Mouse (Mus musculus) testis, postnatal 14 days (tissue): ENCODE results near the gene Gm2a.
"Not testable (repeated sequence)": the region's sequence is repeated elsewhere in the genome, so short reads cannot be mapped to it uniquely, and the experiment has no call there.

Experiments used
- DNase-seq: peaks from one replicate; pipeline ENCODE4 v3.0.0; 2021; ENCODE audit warnings: low spot score

Gene Gm2a

GRCm38 (mm10) chr11:55096731-55097462 lies 1.0 kb upstream of the Gm2a start:
- DNase-seq = no peak

GRCm38 (mm10) chr11:55098189-55098915 lies 437 bp downstream of the Gm2a start:
- DNase-seq = no peak

GRCm38 (mm10) chr11:55099019-55099771 lies 1.3 kb downstream of the Gm2a start:
- no peak for DNase-seq

DNA sequence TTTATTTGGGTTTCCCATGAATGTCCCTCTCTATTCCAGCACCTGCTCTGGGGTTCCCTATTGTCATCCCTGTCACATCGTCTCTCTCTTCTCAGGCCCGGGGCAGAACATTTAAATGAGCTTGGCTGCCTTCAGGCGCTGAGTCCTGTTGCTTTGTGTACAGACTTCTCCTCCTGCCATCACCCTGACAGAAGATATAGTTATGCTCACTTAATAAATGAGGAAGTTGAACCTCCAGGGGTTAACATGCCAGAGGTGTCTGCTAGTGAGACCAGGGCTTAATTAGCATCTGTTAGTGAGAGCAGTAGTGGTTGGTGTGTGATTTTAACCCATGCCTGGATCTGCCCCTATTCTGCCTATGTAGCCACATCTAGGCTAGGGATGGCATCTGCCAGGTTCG lies 2.0 kb downstream of the Gm2a start:
- DNase-seq = no peak

GRCm38 (mm10) chr11:55102015-55102414 lies 4.1 kb downstream of the Gm2a start:
- no peak for DNase-seq

- no peak for DNase-seq
Measured at GRCm38 (mm10) chr11:55103229-55103628, 5.3 kb downstream of the Gm2a start.

- no peak for DNase-seq
Measured at GRCm38 (mm10) chr11:55105389-55105788, 7.5 kb downstream of the Gm2a start.

GRCm38 (mm10) chr11:55106636-55107035 lies 8.7 kb downstream of the Gm2a start:
- no peak for DNase-seq

DNA sequence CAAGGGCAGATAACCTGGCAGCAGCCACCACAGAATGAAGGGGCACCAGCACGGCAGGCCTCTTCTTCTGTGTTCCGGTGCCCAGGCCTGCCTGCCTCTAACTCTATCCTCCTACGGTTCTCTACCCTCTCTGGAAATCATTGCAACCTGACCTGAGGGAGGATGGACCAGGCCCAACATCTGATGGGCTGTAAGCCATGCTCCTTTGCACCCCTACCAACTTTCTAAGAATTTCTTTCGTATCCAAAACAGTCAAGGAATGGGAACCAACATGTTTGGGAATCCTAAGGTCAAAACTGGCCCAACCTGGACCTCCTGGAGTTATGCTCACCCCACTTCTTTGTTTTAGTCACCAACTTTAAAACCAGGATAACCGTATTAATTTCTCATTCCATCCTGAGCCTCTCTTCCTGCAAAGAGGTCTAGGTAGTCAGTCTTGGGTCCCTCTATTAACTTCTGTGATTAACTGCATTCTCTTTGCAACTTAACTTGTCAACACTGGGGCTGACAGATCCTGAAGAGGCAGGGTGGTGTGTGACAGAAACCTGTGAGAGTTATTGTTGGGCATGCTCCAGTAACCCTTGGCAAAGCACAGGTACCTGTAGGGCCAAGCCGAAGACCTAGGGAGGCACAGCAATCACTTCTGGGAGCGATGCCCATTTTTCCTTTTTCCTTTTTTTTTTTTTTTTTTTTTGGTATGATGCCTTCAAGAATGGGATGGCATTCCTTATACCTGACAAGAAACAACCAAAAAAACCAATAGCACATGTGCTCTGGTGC lies 11.8 kb downstream of the Gm2a start:
- peak; percentile 45 for DNase-seq

- no peak for DNase-seq
Measured at GRCm38 (mm10) chr11:55110566-55111169, 12.8 kb downstream of the Gm2a start.

DNA sequence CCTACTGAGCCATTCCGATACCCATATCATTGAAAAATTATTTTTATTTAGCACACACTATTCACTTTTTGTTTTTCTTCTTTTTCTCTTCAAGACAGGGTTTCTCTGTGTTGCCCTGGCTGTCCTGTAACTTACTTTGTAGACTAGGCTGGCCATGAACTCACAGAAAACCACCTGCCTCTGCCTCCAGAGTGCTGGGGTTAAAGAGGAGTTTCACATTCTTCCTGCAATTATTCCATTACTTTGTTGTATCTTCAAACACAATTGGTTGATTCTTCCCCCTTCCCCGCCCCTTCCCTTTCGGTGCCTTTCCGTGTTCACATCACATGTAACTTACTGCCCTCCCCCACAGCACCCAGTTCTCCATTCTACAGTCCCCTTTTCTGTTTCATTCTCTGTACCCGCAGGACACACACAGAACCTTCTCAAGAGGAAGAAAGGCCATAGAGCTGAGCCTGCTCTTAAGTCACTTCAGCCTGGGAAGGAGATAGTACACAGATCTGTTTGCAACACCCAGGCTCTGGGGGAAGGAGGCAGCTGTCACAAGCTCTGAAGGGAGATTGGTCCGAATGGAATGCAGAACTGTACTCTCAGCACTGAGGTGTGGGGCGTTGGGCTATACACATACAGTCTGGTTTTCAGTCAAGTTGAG lies 15.4 kb downstream of the Gm2a start:
- DNase-seq = no peak

DNA sequence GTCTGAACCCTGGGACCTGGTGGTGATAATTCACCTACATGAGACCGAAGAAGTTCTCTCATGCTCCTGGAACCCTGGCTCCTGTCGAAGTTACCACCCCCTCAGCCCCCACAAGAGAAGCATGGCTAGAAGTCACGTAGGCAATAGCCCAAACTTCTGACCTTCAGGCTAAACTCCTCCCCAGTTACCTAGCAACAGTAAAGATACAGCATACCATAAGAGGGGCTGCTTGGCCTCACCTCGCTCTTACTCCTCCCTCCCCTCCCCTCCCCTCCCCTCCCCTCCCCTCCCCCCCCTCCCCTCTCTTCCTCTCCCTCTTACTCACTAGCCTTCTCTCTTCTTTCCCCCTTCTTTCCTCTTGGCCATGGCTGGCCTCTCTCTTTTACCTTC lies 15.9 kb downstream of the Gm2a start:
- not testable (repeated sequence) for DNase-seq

DNA sequence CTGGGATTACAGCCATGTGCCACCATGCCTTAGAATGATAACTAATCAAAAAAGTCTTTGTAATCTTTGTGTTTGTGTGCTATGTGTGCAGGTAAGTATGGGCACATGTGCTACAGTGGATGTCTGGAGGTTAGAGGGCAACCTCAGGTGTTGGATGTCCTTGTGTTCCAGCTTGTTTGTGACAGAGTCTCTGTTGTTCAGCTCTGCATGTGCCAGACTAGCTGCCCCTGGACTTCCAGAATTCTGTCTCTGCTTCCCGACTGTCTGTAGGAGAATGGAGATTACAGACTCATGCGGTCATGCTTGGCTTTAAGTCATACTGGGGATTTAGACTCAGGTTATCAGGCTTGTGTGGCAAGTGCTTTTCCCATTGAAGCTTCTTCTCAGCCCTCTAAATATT lies 16.4 kb downstream of the Gm2a start:
- DNase-seq = no peak

GRCm38 (mm10) chr11:55116004-55116403 lies 18.1 kb downstream of the Gm2a start:
- DNase-seq = no peak

DNA sequence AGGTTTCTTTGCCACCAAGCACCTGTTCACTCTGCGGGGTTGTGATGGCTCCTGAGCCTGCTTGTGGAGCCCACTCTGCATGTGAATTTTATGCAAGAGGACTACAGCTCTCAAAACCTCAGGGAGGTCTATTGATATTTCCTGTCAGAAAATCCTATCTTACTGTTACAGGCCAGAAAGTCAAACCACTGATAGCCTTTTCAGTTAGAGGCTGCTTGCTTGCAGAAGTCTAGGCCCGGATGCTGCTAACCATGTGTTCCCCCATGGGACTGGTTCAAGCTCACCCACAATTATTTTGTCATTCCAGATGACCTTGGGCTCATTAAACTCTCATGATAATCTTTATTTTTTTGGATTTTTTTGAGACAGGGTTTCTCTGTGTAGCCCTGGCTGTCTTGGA lies 19.1 kb downstream of the Gm2a start:
- DNase-seq = no peak

DNA sequence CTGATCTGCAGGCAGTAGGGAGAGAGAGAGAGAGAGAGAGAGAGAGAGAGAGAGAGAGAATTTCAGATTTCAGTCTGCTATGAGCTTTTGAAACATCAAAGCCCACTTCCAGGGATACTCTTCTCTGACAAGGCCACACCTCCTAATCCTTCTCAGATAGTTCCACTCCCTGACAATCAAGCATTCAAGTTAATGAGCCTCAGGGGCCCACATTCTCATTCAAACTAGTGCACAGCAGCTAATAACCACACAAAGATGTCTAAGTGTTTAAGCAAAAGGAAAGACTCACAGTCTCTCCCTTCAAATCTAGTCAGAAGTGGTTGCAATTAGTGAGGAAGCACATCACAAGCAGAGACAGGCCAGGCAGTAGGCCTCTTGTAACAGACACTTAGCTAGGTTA lies 22.4 kb downstream of the Gm2a start:
- no peak for DNase-seq

GRCm38 (mm10) chr11:55120821-55121271 lies 22.9 kb downstream of the Gm2a start:
- no peak for DNase-seq

DNA sequence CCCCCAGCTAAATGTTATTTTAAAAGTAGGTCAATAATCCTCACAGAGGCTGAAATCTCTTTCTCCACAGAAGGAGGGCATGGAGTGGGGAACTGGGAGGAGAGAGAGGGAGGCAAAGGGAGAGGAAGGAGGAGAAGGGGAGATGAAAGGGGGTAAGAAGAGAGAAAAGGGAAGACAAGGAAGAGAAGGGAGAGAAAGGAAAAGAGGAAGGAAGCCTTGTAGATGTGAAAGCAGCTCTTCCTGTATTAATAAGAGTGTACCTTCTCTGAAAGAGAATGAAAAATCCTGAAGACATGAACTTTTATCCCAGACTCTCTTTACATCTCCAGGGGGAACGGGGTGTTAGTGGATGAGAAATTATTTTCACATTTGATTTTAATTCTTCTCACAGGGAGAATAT lies 23.5 kb downstream of the Gm2a start:
- no peak for DNase-seq

GRCm38 (mm10) chr11:55126663-55127062 lies 28.7 kb downstream of the Gm2a start:
- no peak for DNase-seq

GRCm38 (mm10) chr11:55127937-55128336 lies 30.0 kb downstream of the Gm2a start:
- DNase-seq = no peak

DNA sequence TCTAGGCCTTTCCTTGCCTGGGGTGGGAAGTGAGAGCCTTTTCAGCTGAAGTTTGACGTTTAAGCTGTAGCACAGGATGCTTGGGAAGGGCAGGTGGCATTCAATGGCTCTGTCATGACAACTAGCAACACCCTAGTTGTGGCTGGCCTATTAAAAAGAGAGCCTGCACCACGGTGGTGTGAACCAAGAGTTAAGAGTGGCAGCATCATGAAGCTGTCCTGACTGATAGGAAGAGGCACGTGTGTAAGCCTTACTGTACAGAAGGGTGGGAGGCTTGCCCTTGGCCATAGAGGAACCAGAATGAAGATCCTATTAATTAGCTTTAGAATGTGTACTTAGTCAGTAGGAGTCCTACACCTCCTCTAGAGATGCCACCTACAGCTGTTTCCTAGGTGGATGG lies 30.5 kb downstream of the Gm2a start:
- no peak for DNase-seq
